Mouse (Mus musculus) MEL (cell line): ENCODE data around the gene Pnpla2. TPM values are rescaled to one million over a fixed set of nuclear protein-coding genes. Genes with fewer than 3 reads are reported as not detected.

Experiments used
- DNase-seq: peaks from one replicate; pipeline ENCODE4 v3.0.0; 2011; ENCODE audit warnings: low read depth, low spot score
- H3K27ac ChIP-seq: 2 replicates; pipeline ENCODE4 v1.5.1; 2012; ENCODE audit warnings: low read depth, mild to moderate bottlenecking, control low read depth, low read length, moderate library complexity; ENCODE audit not compliant: control insufficient read depth
- H3K27me3 ChIP-seq, 2 experiments: fragments of 150-350 bp in 1 of 2; sonication (generic) in 1 of 2; 2 replicates each; pipeline ENCODE4 v1.6.1; 2012; ENCODE audit warnings: low read length in 2 of 2, mild to moderate bottlenecking in 2 of 2, improper control_type of control experiment in 1 of 2, moderate library complexity in 1 of 2; ENCODE audit not compliant: insufficient read depth in 2 of 2, control insufficient read depth in 1 of 2
- H3K36me3 ChIP-seq, 2 experiments: 2 replicates each; pipeline ENCODE4 v1.6.1; 2012 to 2014; ENCODE audit warnings: low read length in 2 of 2, improper control_type of control experiment in 1 of 2, inconsistent platforms in 1 of 2, mild to moderate bottlenecking in 1 of 2; ENCODE audit not compliant: insufficient read depth in 2 of 2, control insufficient read depth in 1 of 2
- H3K4me1 ChIP-seq, 2 experiments: fragments of 150-350 bp in 1 of 2; sonication (generic) in 1 of 2; 2 replicates each; pipeline ENCODE4 v1.6.1; 2012; ENCODE audit warnings: low read length in 2 of 2, improper control_type of control experiment in 1 of 2, mild to moderate bottlenecking in 1 of 2; ENCODE audit not compliant: insufficient read depth in 2 of 2, control insufficient read depth in 1 of 2
- H3K4me3 ChIP-seq, 2 experiments: fragments of 150-350 bp in 1 of 2; sonication (generic) in 1 of 2; 2 replicates each; pipeline ENCODE4 v1.5.1; 2012; ENCODE audit warnings: low read depth in 2 of 2, low read length in 2 of 2, mild to moderate bottlenecking in 2 of 2, moderate library complexity in 2 of 2, control low read depth in 1 of 2, improper control_type of control experiment in 1 of 2; ENCODE audit not compliant: control insufficient read depth in 1 of 2, insufficient read depth in 1 of 2
- H3K79me2 ChIP-seq: 2 replicates; pipeline ENCODE4 v1.6.1; 2012; ENCODE audit warnings: mild to moderate bottlenecking, low read length, moderate library complexity; ENCODE audit not compliant: control insufficient read depth, poor library complexity, insufficient read depth
- H3K9ac ChIP-seq: 2 replicates; pipeline ENCODE4 v1.6.1; 2012; ENCODE audit warnings: low read depth, mild to moderate bottlenecking, control low read depth, low read length, moderate library complexity; ENCODE audit not compliant: control insufficient read depth, poor library complexity, severe bottlenecking
- H3K9me3 ChIP-seq: fragments of 150-350 bp; sonication (generic); replicated peaks from 2 replicates; pipeline ENCODE4 v1.6.1; 2012; ENCODE audit warnings: mild to moderate bottlenecking, low read length, improper control_type of control experiment, moderate library complexity; ENCODE audit not compliant: insufficient read depth
- BHLHE40 ChIP-seq: IDR thresholded peaks from 2 replicates; pipeline ENCODE4 v1.6.1; 2012; ENCODE audit warnings: low read depth, mild to moderate bottlenecking, inconsistent platforms, low read length, improper control_type of control experiment, borderline replicate concordance
- CHD2 ChIP-seq: IDR thresholded peaks from 2 replicates; pipeline ENCODE4 v1.6.1; 2011; ENCODE audit warnings: low read length, improper control_type of control experiment
- E2F4 ChIP-seq: IDR thresholded peaks from 2 replicates; pipeline ENCODE4 v1.6.1; 2011; ENCODE audit warnings: low read depth, low read length, improper control_type of control experiment, borderline replicate concordance
- ELF1 ChIP-seq: IDR thresholded peaks from 2 replicates; pipeline ENCODE4 v1.6.1; 2014; ENCODE audit warnings: low read depth, mild to moderate bottlenecking, inconsistent platforms, low read length, improper control_type of control experiment, moderate library complexity
- ETS1 ChIP-seq: IDR thresholded peaks from 2 replicates; pipeline ENCODE4 v1.6.1; 2012; ENCODE audit warnings: low read depth, mild to moderate bottlenecking, inconsistent platforms, low read length, improper control_type of control experiment, moderate library complexity
- GABPA ChIP-seq: IDR thresholded peaks from 2 replicates; pipeline ENCODE4 v1.6.1; 2012; ENCODE audit warnings: low read depth, mild to moderate bottlenecking, inconsistent platforms, low read length, improper control_type of control experiment, moderate library complexity
- GATA1 ChIP-seq: IDR thresholded peaks from 2 replicates; pipeline ENCODE4 v1.6.1; 2011; ENCODE audit warnings: low read depth, low read length, improper control_type of control experiment
- HCFC1 ChIP-seq: IDR thresholded peaks from 2 replicates; pipeline ENCODE4 v1.6.1; 2012; ENCODE audit warnings: low read depth, mild to moderate bottlenecking, inconsistent platforms, low read length, improper control_type of control experiment, moderate library complexity
- JUND ChIP-seq: IDR thresholded peaks from 2 replicates; pipeline ENCODE4 v1.6.1; 2011; ENCODE audit warnings: low read depth, mild to moderate bottlenecking, improper control_type of control experiment, low read length
- KAT2A ChIP-seq: conservative IDR thresholded peaks from 2 replicates; pipeline ENCODE4 v1.6.1; 2012; ENCODE audit warnings: low read depth, low read length, improper control_type of control experiment, inconsistent platforms
- MAFK ChIP-seq: IDR thresholded peaks from 2 replicates; pipeline ENCODE4 v1.6.1; 2011; ENCODE audit warnings: low read depth, mild to moderate bottlenecking, low read length, improper control_type of control experiment, borderline replicate concordance
- MAX ChIP-seq: IDR thresholded peaks from 2 replicates; pipeline ENCODE4 v1.6.1; 2011; ENCODE audit warnings: low read length, improper control_type of control experiment
- MEF2A ChIP-seq: IDR thresholded peaks from 2 replicates; pipeline ENCODE4 v1.6.1; 2014; ENCODE audit warnings: low read depth, mild to moderate bottlenecking, inconsistent platforms, low read length, improper control_type of control experiment; ENCODE audit not compliant: poor library complexity, insufficient replicate concordance, severe bottlenecking; ENCODE audit errors: extremely low read depth
- MXI1 ChIP-seq: IDR thresholded peaks from 2 replicates; pipeline ENCODE4 v1.6.1; 2011; ENCODE audit warnings: mild to moderate bottlenecking, low read depth, low read length, improper control_type of control experiment
- MYB ChIP-seq: IDR thresholded peaks from 2 replicates; pipeline ENCODE4 v1.6.1; 2011; ENCODE audit warnings: mild to moderate bottlenecking, low read depth, low read length, improper control_type of control experiment
- MYC ChIP-seq: IDR thresholded peaks from 2 replicates; pipeline ENCODE4 v1.6.1; 2011; ENCODE audit warnings: low read depth, mild to moderate bottlenecking, low read length, improper control_type of control experiment, moderate library complexity
- NELFE ChIP-seq: IDR thresholded peaks from 2 replicates; pipeline ENCODE4 v1.6.1; 2011; ENCODE audit warnings: low read depth, low read length, improper control_type of control experiment
- NRF1 ChIP-seq: IDR thresholded peaks from 2 replicates; pipeline ENCODE4 v1.6.1; 2014; ENCODE audit warnings: low read depth, mild to moderate bottlenecking, inconsistent platforms, low read length, improper control_type of control experiment, moderate library complexity; ENCODE audit not compliant: poor library complexity, insufficient read depth, severe bottlenecking
- POLR2A ChIP-seq, 2 experiments: IDR thresholded peaks; 2 replicates each; pipeline ENCODE4 v1.6.1; 2011 to 2012; ENCODE audit warnings: low read length in 2 of 2, mild to moderate bottlenecking in 2 of 2, control low read depth in 1 of 2, improper control_type of control experiment in 1 of 2, low read depth in 1 of 2, moderate library complexity in 1 of 2; ENCODE audit not compliant: control insufficient read depth in 1 of 2, insufficient read depth in 1 of 2, poor library complexity in 1 of 2
- POLR2AphosphoS2 ChIP-seq: IDR thresholded peaks from 2 replicates; pipeline ENCODE4 v1.6.1; 2011; ENCODE audit warnings: low read length, improper control_type of control experiment
- POLR2AphosphoS5 ChIP-seq: IDR thresholded peaks from 2 replicates; pipeline ENCODE4 v1.6.1; 2012; ENCODE audit warnings: low read depth, borderline replicate concordance, mild to moderate bottlenecking, inconsistent platforms, low read length, moderate library complexity, mixed read lengths
- RAD21 ChIP-seq: IDR thresholded peaks from 2 replicates; pipeline ENCODE4 v1.6.1; 2011; ENCODE audit warnings: mild to moderate bottlenecking, low read depth, low read length, improper control_type of control experiment
- RCOR1 ChIP-seq: IDR thresholded peaks from 2 replicates; pipeline ENCODE4 v1.6.1; 2012; ENCODE audit warnings: low read depth, mild to moderate bottlenecking, inconsistent platforms, low read length, improper control_type of control experiment
- SIN3A ChIP-seq: IDR thresholded peaks from 2 replicates; pipeline ENCODE4 v1.6.1; 2012; ENCODE audit warnings: low read length, improper control_type of control experiment, inconsistent platforms
- SMC3 ChIP-seq: IDR thresholded peaks from 2 replicates; pipeline ENCODE4 v1.6.1; 2011; ENCODE audit warnings: low read depth, low read length, improper control_type of control experiment
- TBP ChIP-seq: IDR thresholded peaks from 2 replicates; pipeline ENCODE4 v1.8.0; 2011; ENCODE audit warnings: low read depth, low read length, improper control_type of control experiment
- USF1 ChIP-seq: IDR thresholded peaks from 2 replicates; pipeline ENCODE4 v1.6.1; 2014; ENCODE audit warnings: low read depth, mild to moderate bottlenecking, inconsistent platforms, low read length, improper control_type of control experiment, moderate library complexity
- ZC3H11A ChIP-seq: IDR thresholded peaks from 2 replicates; pipeline ENCODE4 v1.6.1; 2012; ENCODE audit warnings: low read depth, mild to moderate bottlenecking, inconsistent platforms, low read length, improper control_type of control experiment
- ZMIZ1 ChIP-seq: IDR thresholded peaks from 2 replicates; pipeline ENCODE4 v1.6.1; 2012; ENCODE audit warnings: low read depth, mild to moderate bottlenecking, inconsistent platforms, low read length, improper control_type of control experiment, moderate library complexity
- ZNF384 ChIP-seq: IDR thresholded peaks from 2 replicates; pipeline ENCODE4 v1.6.1; 2012; ENCODE audit warnings: low read depth, mild to moderate bottlenecking, inconsistent platforms, low read length, improper control_type of control experiment
- polyA plus RNA-seq, 2 experiments: library from polyadenylated mRNA; stranded (reverse) in 1 of 2; unstranded in 1 of 2; fragments of >175 nt in 1 of 2; fragments of >200 nt in 1 of 2; gene quantifications; 2 replicates each; pipeline versions ENCODE4 v1.2.1 to v1.2.4; 2012; ENCODE audit warnings: low replicate concordance in 2 of 2, low read depth in 1 of 2; ENCODE audit not compliant: insufficient read length in 2 of 2, insufficient read depth in 1 of 2, missing spikeins in 1 of 2
- total RNA-seq: library from RNA; depleted of rRNA; stranded (reverse); fragments of 300-350 nt; gene quantifications from 2 replicates; pipeline ENCODE4 v1.2.3, GENCODE M21; 2012

The Pnpla2 gene
- total and polyA plus RNA-seq, 3 experiments: 8.3 to 38.6 TPM; not detected in 1

DNA sequence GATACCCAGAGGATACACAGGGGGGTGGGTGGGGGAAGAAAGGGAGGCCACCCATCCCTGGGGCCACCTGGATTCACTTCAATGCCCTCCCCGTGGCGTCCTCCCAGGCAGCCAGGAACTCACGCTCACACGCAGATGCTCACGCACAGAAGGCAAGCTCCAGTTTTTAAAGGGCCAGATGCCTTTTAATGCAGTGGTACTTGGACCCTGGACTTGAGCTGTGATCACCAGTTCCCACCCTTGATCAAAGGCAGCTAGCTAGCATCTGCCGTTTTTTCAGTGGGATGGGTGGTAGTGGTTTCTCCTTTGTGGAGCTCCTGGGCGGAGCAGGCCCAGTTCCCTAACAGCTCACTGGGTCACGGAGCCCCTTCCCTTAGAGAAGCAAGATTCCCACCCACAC lies 20.5 kb upstream of the Pnpla2 start:
- DNase-seq: no peak
- Histone ChIP-seq H3K36me3 (peaks cover 0 to 20% of the 10 kb centered on the region in 2 experiments; a peak in 2 of 4 replicates), H3K9ac (peak overlapping the region; percentile 70), H3K9me3 (no peaks in the 10 kb centered on the region), H3K4me1 (peaks cover 4 to 22% of the 10 kb centered on the region in 2 experiments; a peak in 3 of 4 replicates), H3K27me3 (no peaks in the 10 kb centered on the region), H3K27ac (no peak overlapping the region), H3K79me2 (peaks cover 28% of the 10 kb centered on the region), H3K4me3 (peak overlapping the region; percentile 51 to 66; a peak in 3 of 4 replicates)
- TF ChIP-seq MAX (no peak), POLR2AphosphoS5 (no peak), E2F4 (no peak), GATA1 (no peak), TBP (no peak), CHD2 (no peak), GABPA (no peak), MXI1 (no peak), POLR2AphosphoS2 (no peak)

DNA sequence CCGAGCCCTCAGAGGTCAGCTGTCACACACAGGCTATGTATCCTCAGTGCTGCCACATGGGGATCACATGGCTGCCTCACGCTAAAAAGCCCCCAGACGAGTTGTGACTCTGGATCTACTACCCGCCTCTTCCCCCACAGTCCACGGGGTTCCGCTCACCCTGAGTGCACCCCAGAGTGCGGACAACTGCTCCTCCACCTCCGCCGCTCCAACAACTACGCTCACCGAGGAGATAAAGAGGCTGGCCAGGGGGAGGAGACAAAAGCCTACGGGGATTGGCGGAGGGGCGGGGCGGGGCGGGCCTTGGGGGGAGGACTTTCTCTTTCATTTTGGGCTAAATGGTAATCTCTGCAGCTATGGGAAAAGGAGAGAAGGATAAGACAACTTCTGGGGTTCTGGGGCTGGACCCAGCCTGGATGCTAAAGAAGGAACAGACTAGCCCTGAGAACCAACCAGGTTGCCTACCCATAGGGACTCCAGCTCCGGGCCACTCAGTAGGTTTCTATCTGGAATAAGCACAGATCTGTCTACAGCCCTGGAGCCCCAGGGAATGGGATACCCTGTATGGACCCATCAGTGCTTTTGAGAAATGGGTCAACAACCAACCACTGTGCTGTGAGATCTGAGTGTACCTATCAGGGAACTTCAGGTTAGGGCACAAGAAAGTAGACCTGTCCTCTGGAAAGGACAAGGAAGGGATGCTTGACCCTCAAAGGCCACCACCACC lies 19.7 kb upstream of the Pnpla2 start:
- Histone ChIP-seq H3K9me3 (no peaks in the 10 kb centered on the region), H3K27ac (peak overlapping the region; percentile 52), H3K4me3 (peak overlapping the region; percentile 51 to 66), H3K9ac (peak overlapping the region; percentile 70), H3K27me3 (no peaks in the 10 kb centered on the region), H3K36me3 (peaks cover 0 to 20% of the 10 kb centered on the region in 2 experiments; a peak in 2 of 4 replicates), H3K4me1 (peaks cover 4 to 22% of the 10 kb centered on the region in 2 experiments; a peak in 3 of 4 replicates), H3K79me2 (peaks cover 28% of the 10 kb centered on the region)
- DNase-seq: peak; percentile 86
- TF ChIP-seq JUND (no peak), ZNF384 (no peak), ZC3H11A (no peak), GATA1 (no peak), RCOR1 (no peak), BHLHE40 (no peak), MAFK (no peak), SMC3 (no peak), MAX (peak; percentile 39; the same call in 1 of the 2 replicates), GABPA (no peak), TBP (peak; percentile 14; the same call in 1 of the 2 replicates), KAT2A (no peak), NELFE (peak; percentile 61), ETS1 (no peak), MYC (no peak), POLR2A (IDR thresholded peaks at IDR 0.05; ENCODE audit: control insufficient read depth in 1 of 2, insufficient read depth in 1 of 2, low read depth in 1 of 2, low read length in 2 of 2, poor library complexity in 1 of 2) (peak; percentile 53 to 78; a peak in 2 of 4 replicates), ELF1 (no peak), MYB (no peak), NRF1 (no peak), HCFC1 (peak; percentile 48; the same call in 1 of the 2 replicates), MEF2A (no peak), ZMIZ1 (0 out of 2 replicates have a peak, but pooled peaks have one; percentile 57), SIN3A (peak; percentile 75), USF1 (peak; percentile 38; the same call in 1 of the 2 replicates), RAD21 (no peak)
